34 mouse cellular contexts compared by ENCODE assay signal in the genomic region with DNA sequence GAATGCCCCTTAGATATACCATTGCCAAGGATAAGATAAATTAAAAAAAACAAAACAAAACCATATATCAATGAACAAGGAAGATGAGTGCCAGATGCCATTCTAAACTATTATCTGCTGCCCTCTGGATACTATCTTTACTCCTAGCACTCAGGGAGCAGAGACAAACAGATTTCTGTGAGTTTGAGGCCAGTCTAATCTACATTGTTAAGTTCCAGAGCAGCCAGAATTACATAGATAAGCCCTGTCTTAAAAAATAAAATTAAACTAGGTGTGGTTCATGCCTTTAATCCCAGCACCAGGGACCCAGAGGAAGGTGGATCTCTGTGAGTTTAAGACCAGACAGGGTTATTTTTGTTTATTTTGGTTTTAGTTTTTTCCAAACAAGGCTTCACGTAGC.
"Had no signal": no experiment of that assay in that cellular context is flagged by ENCODE, and none has a peak within 500 bp of the region (broad histone marks: within the 10 kb centered on the region; RNA-seq: fewer than 3 reads in every experiment).

No protein-coding gene starts in this region.

- H3K27ac ChIP-seq: heart, embryonic 10.5 days; heart, embryonic 13.5 days; heart, embryonic 15.5 days; hindbrain, embryonic 10.5 days; hindbrain, embryonic 12.5 days; hindbrain, embryonic 13.5 days; hindbrain, embryonic 14.5 days; hindbrain, embryonic 15.5 days; hindbrain, postnatal 0 days; intestine, embryonic 15.5 days; kidney, embryonic 15.5 days; kidney, postnatal 0 days; layer of hippocampus, adult 2 months; left cerebral cortex, adult 2 months had no signal

- H3K9ac ChIP-seq: heart, embryonic 12.5 days; heart, embryonic 13.5 days; heart, embryonic 15.5 days; hindbrain, embryonic 12.5 days; hindbrain, embryonic 13.5 days; hindbrain, embryonic 14.5 days; hindbrain, embryonic 15.5 days; intestine, embryonic 15.5 days; kidney, embryonic 15.5 days had no signal

- H3K27me3 ChIP-seq: heart, embryonic 12.5 days; heart, embryonic 13.5 days; heart, embryonic 15.5 days; hindbrain, embryonic 12.5 days; hindbrain, embryonic 13.5 days; hindbrain, embryonic 15.5 days; intestine, embryonic 15.5 days; kidney, embryonic 15.5 days had no signal

- H3K4me2 ChIP-seq: heart, embryonic 12.5 days; heart, embryonic 13.5 days; heart, embryonic 15.5 days; hindbrain, embryonic 12.5 days; hindbrain, embryonic 13.5 days; hindbrain, embryonic 14.5 days; hindbrain, embryonic 15.5 days; intestine, embryonic 15.5 days; kidney, embryonic 15.5 days had no signal

- ATAC-seq: hindbrain, embryonic 16.5 days; hindbrain, postnatal 0 days; inflammation-experienced regulatory T-cells, adult 6 months; intestine, embryonic 15.5 days; intestine, embryonic 16.5 days had no signal

- H3K4me1 ChIP-seq: heart, embryonic 10.5 days; heart, embryonic 12.5 days; heart, embryonic 13.5 days; heart, embryonic 15.5 days; hindbrain, embryonic 10.5 days; hindbrain, embryonic 12.5 days; hindbrain, embryonic 13.5 days; hindbrain, embryonic 15.5 days; intestine, embryonic 15.5 days; kidney, embryonic 15.5 days had no signal

- DNase-seq: heart, postnatal 10 days; heart, postnatal 14 days; heart, postnatal 36 days; heart, postnatal 4 days; kidney, adult 11 months; kidney, adult 18-20 months; kidney, adult 2 months; kidney, adult 8-10 months; kidney, adult 9 months; kidney, postnatal 10 days; kidney, postnatal 14 days; kidney, postnatal 25 days; kidney, postnatal 36 days; kidney, postnatal 4 days; layer of hippocampus, adult 9-11 months; layer of hippocampus, postnatal 36 days had no signal

- H3K4me3 ChIP-seq: heart, embryonic 10.5 days; heart, embryonic 12.5 days; heart, embryonic 13.5 days; heart, embryonic 15.5 days; hindbrain, embryonic 10.5 days; hindbrain, embryonic 12.5 days; hindbrain, embryonic 13.5 days; hindbrain, embryonic 15.5 days; intestine, embryonic 15.5 days; kidney, embryonic 15.5 days; layer of hippocampus, adult 2 months; left cerebral cortex, adult 2 months had no signal

- H3K9me3 ChIP-seq: heart, embryonic 10.5 days; heart, embryonic 12.5 days; heart, embryonic 13.5 days; heart, embryonic 15.5 days; hindbrain, embryonic 10.5 days; hindbrain, embryonic 12.5 days; hindbrain, embryonic 13.5 days; hindbrain, embryonic 15.5 days; intestine, embryonic 15.5 days; kidney, embryonic 15.5 days had no signal
